Mouse (Mus musculus) lung, postnatal 4 days (tissue): ENCODE measurements around the gene Afdn.

Source experiments
- DNase-seq, 2 experiments: peaks; one replicate each; pipeline ENCODE4 v3.0.0; 2021

The Afdn gene

DNA sequence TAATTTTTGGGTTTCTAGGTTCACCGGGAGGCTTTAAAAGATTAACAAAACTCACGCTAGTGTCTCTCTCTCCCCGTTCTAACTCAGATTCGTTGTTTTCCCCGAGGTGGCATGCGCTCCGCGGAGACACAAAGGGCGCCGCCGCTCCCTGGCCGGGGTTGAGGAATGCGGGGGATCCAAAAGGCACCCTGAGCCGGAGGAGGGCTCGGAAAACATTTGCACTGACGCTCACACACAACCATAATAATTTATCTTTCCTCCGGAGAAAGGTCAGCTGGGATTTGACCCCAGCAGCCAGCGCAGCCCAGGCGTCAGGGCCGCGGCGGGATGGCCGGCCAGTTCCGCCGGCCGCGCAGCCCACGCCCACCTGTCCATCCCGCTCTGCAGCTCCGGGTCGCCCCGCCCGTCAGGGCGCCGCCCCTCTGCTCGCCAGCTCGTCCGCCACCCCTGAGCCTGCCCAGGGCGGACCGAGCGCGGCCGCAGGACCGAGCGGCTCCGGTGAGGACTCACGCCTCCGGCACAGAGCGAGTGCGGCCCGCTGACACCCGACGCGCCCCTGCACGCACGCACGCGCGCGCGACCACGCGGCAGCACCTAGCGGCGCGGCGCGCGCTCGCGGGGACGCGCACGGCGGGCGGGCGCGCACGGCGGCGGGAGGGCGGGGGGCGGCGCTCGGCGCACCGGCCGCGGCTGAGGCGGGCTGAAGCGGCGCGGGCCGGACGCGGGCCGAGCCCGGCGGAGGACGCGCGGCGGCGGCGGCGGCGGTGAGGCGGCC is at the start of gene Afdn:
Afdn (plus strand) TSS at position 687 of the 775 bp plus-strand sequence.
- peak; percentile 84 to 94 for DNase-seq

DNA sequence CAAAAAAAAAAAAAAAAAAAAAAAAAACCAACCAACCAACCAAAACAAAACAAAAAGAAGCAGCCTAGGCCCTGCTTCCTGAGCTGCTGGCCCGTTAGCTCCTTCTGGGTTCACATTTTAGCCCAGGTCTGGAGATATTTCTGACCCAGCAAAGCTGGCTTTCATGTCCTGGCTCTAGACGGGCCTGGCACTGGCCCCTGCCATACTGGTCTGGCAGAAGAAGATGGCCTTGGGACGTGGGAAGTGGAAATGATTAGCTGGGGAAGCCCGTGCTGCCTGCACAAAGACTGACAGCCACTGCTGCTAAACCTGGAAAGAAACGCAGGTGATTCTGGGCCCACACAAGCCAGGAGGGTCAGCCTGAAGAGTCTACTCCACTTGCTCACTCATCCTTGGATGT is 49.2 kb upstream of the Afdn start:
- no peak for DNase-seq

- DNase-seq, result no peak
Measured at GRCm38 (mm10) chr17:13712116-13712515, 48.2 kb upstream of the Afdn start.

DNA sequence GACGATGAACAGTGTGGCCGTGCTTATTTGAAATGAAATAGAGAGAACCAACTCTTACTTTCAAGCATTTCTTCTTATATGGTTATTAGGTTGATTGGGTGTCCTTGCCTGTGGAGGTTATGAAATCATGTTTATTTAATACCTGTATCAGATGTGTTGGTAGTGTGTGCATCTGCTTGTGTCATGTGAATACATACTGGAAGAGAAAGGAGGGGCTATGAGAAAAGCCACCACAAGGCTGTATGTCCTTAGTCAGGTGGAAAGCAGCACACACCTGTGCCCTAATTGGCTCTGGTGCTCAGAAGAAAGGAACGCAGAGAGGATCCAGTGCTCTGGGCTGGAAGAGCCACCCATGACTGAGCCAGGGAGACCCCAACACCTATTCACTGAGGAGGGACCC is 47.8 kb upstream of the Afdn start:
- DNase-seq, result no peak

- no peak for DNase-seq
Measured at GRCm38 (mm10) chr17:13714128-13714527, 46.2 kb upstream of the Afdn start.

DNA sequence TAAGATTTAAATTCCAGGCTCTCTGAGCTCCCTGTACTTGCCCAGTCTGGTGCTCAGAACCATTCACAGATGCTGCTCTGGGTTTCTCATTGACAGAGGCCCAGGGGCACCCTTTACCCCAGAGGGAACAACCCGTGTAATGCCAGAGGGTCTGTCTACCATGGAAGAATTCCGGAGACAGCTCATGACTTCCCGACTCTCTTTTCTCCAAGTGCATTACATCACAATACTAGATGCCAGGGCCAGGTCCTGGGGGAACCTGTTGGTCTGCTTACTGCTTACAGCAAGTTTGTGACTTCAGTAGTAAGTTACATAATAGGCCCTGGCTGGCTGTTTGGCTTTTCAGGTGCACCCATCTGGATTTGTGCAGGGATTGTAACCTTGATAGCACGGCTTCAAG is 45.7 kb upstream of the Afdn start:
- peak in 1 of 2 experiments; percentile 25 for DNase-seq

GRCm38 (mm10) chr17:13715511-13715910 is 44.8 kb upstream of the Afdn start:
- no peak for DNase-seq

- DNase-seq, result no peak
Measured at GRCm38 (mm10) chr17:13716336-13716735, 44.0 kb upstream of the Afdn start.

DNA sequence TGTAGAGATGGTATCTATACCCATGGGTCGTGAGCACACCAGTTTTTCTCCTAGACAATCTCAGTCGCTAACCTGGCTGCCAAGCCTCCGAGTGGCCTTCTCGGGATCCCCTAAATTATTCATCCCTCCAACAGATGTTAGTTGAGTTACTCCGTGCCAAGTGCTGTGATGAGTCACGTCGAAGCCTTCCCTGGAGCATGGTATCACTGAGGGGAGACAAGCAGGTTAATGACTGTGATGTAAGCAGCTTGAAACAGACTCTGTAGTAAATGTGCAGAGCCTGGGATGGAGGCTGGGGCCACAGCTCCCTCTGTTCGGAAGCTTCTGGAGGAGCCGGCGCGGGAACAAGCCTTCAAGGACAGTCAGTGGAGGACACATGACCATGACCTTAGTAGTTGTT is 42.9 kb upstream of the Afdn start:
- DNase-seq, result no peak

DNA sequence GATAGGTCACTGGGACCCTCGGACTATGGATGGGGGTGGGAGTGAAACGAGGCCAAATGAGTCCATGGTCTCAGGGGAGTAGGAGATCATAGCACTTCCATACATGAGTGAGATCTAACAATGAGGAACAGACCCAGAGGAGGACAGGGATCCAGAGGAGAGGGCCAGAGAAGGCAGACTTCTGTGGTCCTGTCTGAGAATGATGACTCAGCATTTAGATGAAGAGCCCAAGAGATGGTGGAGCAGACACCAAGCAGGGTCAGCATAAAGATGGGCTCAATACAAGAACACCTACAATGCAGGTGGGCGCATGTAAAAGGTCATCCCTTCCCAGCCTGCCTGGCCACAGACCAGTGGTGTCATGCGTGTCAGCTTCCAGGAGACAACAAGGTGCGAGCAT is 40.2 kb upstream of the Afdn start:
- DNase-seq, result no peak

GRCm38 (mm10) chr17:13721372-13721771 is 39.0 kb upstream of the Afdn start:
- DNase-seq, result no peak

- DNase-seq, result no peak
Measured at GRCm38 (mm10) chr17:13722434-13722833, 37.9 kb upstream of the Afdn start.

- DNase-seq, result no peak
Measured at GRCm38 (mm10) chr17:13725004-13725550, 35.3 kb upstream of the Afdn start.

- DNase-seq, result no peak
Measured at GRCm38 (mm10) chr17:13726832-13727355, 33.4 kb upstream of the Afdn start.

DNA sequence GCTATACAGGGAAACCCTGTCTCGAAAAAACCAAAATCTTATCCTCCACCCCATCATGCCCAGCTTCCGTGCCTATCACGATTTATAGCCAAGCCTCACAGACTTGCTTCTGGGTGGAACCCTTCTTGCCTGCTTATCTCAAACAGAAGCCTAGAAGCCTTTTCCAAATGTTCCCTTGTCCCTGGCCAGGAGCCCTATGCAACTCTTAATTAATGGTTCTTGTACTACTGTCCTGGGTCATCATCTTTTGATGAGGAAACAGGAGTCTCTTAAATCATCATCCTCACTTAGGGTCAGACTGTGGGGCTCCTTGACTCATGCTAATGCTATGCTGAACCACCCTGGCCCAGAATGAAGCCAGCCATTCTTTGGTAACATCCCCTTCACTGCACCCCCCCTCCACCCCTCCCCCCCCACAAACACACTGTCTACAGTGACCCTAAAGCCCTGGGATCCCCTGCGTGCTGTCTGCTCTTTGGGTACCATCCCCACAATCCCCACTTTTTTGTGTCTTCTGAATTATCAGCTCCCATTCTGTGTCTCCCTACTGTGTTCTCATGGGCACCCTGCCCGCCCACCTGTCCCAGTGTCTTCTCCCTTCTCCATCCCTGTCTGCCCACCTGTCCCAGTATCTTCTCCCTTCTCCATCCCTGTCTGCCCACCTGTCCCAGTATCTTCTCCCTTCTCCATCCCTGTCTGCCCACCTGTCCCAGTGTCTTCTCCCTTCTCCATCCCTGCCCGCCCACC is 29.2 kb upstream of the Afdn start:
- no peak for DNase-seq

DNA sequence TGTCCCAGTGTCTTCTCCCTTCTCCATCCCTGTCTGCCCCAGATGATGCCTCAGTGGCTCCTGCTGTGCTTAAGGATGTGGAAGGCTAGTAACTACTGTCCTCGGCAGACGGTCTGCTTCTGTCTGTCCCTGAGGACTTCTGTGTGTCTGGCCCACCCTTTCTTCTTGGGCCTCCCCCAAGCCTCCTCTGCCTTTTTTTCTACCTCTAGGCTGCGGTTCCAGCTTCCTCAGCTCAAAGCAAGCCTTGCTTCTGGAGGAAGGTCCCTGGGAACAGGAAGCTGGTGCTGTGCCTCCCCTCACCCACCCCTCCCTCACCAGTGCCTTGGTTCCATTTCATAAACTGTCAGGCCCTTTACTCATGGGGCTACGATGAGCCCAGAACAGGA is 28.6 kb upstream of the Afdn start:
- DNase-seq, result no peak

- peak in 1 of 2 experiments; percentile 55 for DNase-seq
Measured at GRCm38 (mm10) chr17:13732685-13733084, 27.7 kb upstream of the Afdn start.

GRCm38 (mm10) chr17:13733971-13734370 is 26.4 kb upstream of the Afdn start:
- DNase-seq, result peak in 1 of 2 experiments; percentile 65

DNA sequence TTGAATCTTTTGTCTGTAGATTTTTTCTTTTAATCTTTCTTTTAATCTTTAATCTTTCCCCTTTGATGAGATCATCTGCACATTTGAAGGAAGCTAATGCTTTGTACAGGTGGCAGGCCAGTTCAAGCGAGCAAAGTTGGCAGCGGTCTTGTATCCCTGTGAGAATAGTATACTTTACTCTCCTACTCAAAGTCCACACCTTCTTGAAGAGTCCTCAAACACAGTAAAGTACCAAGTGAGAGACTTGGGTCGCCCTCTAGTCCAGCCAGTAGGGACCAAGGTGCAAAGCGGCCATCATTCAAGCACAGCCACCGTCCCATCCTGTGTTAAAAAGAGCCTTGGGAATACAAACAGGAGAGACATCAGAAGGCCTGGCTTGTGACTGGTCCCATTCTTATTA is 25.3 kb upstream of the Afdn start:
- DNase-seq, result peak in 1 of 2 experiments; percentile 62

DNA sequence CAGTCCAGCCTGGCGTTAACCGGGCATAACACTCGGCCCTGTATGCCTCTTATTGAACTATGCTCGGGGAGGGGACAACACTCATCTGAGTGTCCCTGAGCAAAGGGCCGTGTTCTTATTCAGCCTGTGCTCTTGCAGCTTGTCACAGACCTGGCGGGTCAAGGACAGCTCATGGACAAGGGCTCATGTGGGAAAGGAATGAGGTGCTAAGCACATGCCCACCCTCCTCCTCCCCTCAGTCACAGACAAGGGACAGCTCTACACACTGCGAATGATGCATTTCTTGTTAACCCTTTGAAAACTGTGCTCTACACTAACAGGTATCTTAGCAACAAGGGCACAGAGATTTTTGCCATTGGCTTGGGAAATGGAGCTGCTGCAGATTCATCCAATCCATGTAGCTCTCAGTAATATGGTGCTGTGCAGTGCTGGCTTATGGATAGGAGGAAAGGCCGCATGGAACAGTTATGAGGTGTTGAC is 24.5 kb upstream of the Afdn start:
- DNase-seq, result no peak

DNA sequence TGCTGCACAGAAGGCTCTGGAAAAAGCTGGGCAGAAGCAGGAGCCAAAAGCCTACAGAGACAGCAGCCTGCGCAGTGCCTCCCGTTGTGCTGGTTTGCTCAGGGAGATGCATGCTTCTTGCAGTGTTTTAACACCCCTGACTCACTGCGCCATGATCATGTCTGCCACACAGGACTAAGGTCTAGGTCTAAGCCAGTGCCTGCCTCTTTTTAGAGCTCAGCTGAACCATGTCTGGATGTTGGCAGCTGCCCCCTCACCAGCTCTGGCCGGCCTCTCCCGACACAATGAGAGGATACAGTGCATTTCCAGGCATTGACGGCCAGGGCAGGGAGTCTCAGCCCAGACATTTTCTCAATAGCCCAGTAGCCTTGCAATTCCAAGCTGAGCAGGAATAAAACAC is 23.0 kb upstream of the Afdn start:
- DNase-seq, result peak; percentile 51 to 72

DNA sequence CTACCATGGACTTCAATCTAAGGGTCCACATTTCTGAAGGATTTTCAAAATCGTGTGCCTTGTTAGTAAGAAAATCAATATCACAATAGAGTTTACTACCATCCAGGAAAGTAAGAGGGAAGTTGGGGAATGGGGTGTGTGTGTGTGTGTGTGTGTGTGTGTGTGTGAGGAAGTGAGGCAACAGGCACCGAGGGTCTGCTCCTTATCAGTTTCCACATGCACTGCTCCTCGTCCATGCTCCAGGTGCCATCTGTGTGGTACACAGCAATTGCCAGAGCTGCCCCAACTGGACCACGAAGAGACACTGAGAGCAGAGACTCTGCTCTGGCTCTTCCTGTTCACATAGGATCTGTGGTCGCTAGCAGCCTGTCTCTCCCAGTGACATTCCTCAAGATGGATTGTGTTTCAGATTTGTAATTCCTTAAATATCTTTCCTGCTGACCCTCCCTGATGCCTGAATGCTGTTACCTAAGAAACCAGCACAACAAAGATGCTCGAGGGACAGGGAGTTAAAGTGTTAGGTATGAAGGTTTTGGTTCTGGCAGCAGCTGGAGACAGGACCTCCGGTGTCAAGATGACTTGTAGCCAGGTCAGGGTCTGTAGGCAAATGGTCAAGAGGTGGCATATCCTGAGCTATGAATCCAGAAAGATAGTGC is 22.1 kb upstream of the Afdn start:
- no peak for DNase-seq

GRCm38 (mm10) chr17:13738916-13739315 is 21.4 kb upstream of the Afdn start:
- DNase-seq, result no peak
